Mouse (Mus musculus) frontal cortex, adult 2 months (tissue): ENCODE measurements at regions not wholly inside any gene's neighbourhood (a gene's known extent, or its start where the extent isn't known, plus 50 kb on each side); places are given as distances from the start of the nearest gene placed in this dataset.
"Not testable (repeated sequence)": the region's sequence is repeated elsewhere in the genome, so short reads cannot be mapped to it uniquely, and the experiment has no call there.

Source experiments
- DNase-seq, 2 experiments: peaks; one replicate each; pipeline ENCODE4 v3.0.0; 2022; ENCODE audit warnings: low spot score in 1 of 2; ENCODE audit errors: extremely low spot score in 1 of 2

GRCm38 (mm10) chr1:149463930-149464329 lies 497.2 kb downstream of the Pla2g4a start:
- no peak for DNase-seq

GRCm38 (mm10) chr1:149449801-149450493 lies 511.1 kb downstream of the Pla2g4a start:
- no peak for DNase-seq

- DNase-seq, result peak in 1 of 2 experiments; percentile 5
Measured at GRCm38 (mm10) chr1:149448516-149448915, 512.6 kb downstream of the Pla2g4a start.

GRCm38 (mm10) chr1:149411009-149411408 lies 550.1 kb downstream of the Pla2g4a start:
- DNase-seq, result no peak

GRCm38 (mm10) chr1:149405367-149405766 lies 555.7 kb downstream of the Pla2g4a start:
- no peak for DNase-seq

- DNase-seq, result no peak
Measured at GRCm38 (mm10) chr1:149388706-149389105, 572.4 kb downstream of the Pla2g4a start.

- no peak for DNase-seq
Measured at GRCm38 (mm10) chr1:149351338-149351907, 609.7 kb downstream of the Pla2g4a start.

GRCm38 (mm10) chr1:149347359-149347758 lies 613.7 kb downstream of the Pla2g4a start:
- DNase-seq, result no peak

- no peak for DNase-seq
Measured at GRCm38 (mm10) chr1:149338158-149338557, 622.9 kb downstream of the Pla2g4a start.

- DNase-seq, result no peak
Measured at GRCm38 (mm10) chr1:149332239-149332638, 628.9 kb downstream of the Pla2g4a start.

- no peak for DNase-seq
Measured at GRCm38 (mm10) chr1:149327171-149327570, 633.9 kb downstream of the Pla2g4a start.

- no peak for DNase-seq
Measured at GRCm38 (mm10) chr1:149323095-149323494, 638.0 kb downstream of the Pla2g4a start.

GRCm38 (mm10) chr1:149289725-149290124 lies 671.4 kb downstream of the Pla2g4a start:
- DNase-seq, result no peak

GRCm38 (mm10) chr1:149274932-149275331 lies 686.2 kb downstream of the Pla2g4a start:
- DNase-seq, result no peak

- no peak for DNase-seq
Measured at GRCm38 (mm10) chr1:149256866-149257265, 704.2 kb downstream of the Pla2g4a start.

GRCm38 (mm10) chr1:149254141-149254540 lies 706.9 kb downstream of the Pla2g4a start:
- DNase-seq, result peak in 1 of 2 experiments; percentile 50

- DNase-seq, result no peak
Measured at GRCm38 (mm10) chr1:149238329-149239015, 722.6 kb downstream of the Pla2g4a start.

GRCm38 (mm10) chr1:149227170-149227569 lies 733.9 kb downstream of the Pla2g4a start:
- not testable (repeated sequence) for DNase-seq

- no peak for DNase-seq
Measured at GRCm38 (mm10) chr1:149226400-149226799, 734.7 kb downstream of the Pla2g4a start.

- DNase-seq, result no peak
Measured at GRCm38 (mm10) chr1:149202631-149203030, 758.5 kb downstream of the Pla2g4a start.

- DNase-seq, result no peak
Measured at GRCm38 (mm10) chr1:149199284-149199683, 761.8 kb downstream of the Pla2g4a start.

GRCm38 (mm10) chr1:149198854-149199253 lies 762.2 kb downstream of the Pla2g4a start:
- DNase-seq, result no peak
